Mouse (Mus musculus) bone marrow, adult 2 months (tissue): ENCODE data around the gene Borcs6.

Source experiments
- CTCF ChIP-seq: fragments of 200-500 bp; IDR thresholded peaks from 2 replicates; pipeline ENCODE4 v1.5.1; 2011; ENCODE audit warnings: low read length, control low read depth; ENCODE audit not compliant: control insufficient read depth, insufficient read depth
- POLR2A ChIP-seq: fragments of 200-500 bp; IDR thresholded peaks from 2 replicates; pipeline ENCODE4 v1.6.1; 2011; ENCODE audit warnings: low read depth, mild to moderate bottlenecking, control low read depth, low read length, borderline replicate concordance; ENCODE audit not compliant: control insufficient read depth

- TF ChIP-seq CTCF, result no peak
- no peak for TF ChIP-seq POLR2A
Observed at GRCm38 (mm10) chr11:69062761-69063224, 3.3 kb downstream of the Borcs6 start.
